Mouse (Mus musculus) intestine, embryonic 14.5 days (tissue): Measurements from ENCODE around the gene Tbc1d24. TPM values are rescaled to one million over a fixed set of nuclear protein-coding genes. Genes with fewer than 3 reads are reported as not detected.

Source experiments
- ATAC-seq: fragments of 200-750 bp; cut with Nextera tagmentation; replicated peaks from 2 replicates; pipeline ENCODE4 v1.8.0; 2017; ENCODE audit warnings: low read depth, moderate number of reproducible peaks, moderate TSS enrichment, moderate library complexity; ENCODE audit not compliant: low FRiP score, low TSS enrichment
- DNase-seq: peaks from one replicate; pipeline ENCODE4 v3.0.0-alpha.2; 2018; ENCODE audit warnings: low spot score
- H3K27ac ChIP-seq: fragments of 300-500 bp; sonication (generic); 2 replicates; pipeline ENCODE4 v1.5.1; 2014; ENCODE audit warnings: low read depth, mild to moderate bottlenecking, control low read depth
- H3K27me3 ChIP-seq: fragments of 300-500 bp; sonication (generic); replicated peaks from 2 replicates; pipeline ENCODE4 v1.6.1; 2014; ENCODE audit warnings: low read length, control low read depth; ENCODE audit not compliant: control insufficient read depth, insufficient read depth
- H3K36me3 ChIP-seq: fragments of 300-500 bp; sonication (generic); 2 replicates; pipeline ENCODE4 v1.6.1; 2014; ENCODE audit warnings: low read length, control low read depth; ENCODE audit not compliant: control insufficient read depth, insufficient read depth
- H3K4me1 ChIP-seq: fragments of 300-500 bp; sonication (generic); replicated peaks from 2 replicates; pipeline ENCODE4 v1.6.1; 2014; ENCODE audit warnings: low read length, control low read depth, mixed read lengths; ENCODE audit not compliant: control insufficient read depth, insufficient read depth
- H3K4me2 ChIP-seq: fragments of 300-500 bp; sonication (generic); 2 replicates; pipeline ENCODE4 v1.6.1; 2014; ENCODE audit warnings: low read length
- H3K4me3 ChIP-seq: fragments of 300-500 bp; sonication (generic); 2 replicates; pipeline ENCODE4 v1.5.1; 2014; ENCODE audit warnings: low read depth, low read length, control low read depth, mixed read lengths
- H3K9ac ChIP-seq: fragments of 300-500 bp; sonication (generic); 2 replicates; pipeline ENCODE4 v1.6.1; 2014; ENCODE audit warnings: mild to moderate bottlenecking, low read length
- H3K9me3 ChIP-seq: fragments of 300-500 bp; sonication (generic); 2 replicates; pipeline ENCODE4 v1.6.1; 2016; ENCODE audit warnings: low read length, control low read depth; ENCODE audit not compliant: control insufficient read depth
- WGBS: fragments of 180-500 bp; shearing (Covaris S2); extraction: QIAGEN DNeasy Blood & Tissue Kit; methylation state at CpG from one replicate; pipeline ENCODE4 v1.1.7; 2014; 5-methylcytosine and 5-hydroxymethylcytosine counted together
- polyA plus RNA-seq: library from polyadenylated mRNA; unstranded; fragments of >200 nt; fragmentation: Nextera tagmentation; extraction: Ambion mirVana; gene quantifications from 2 replicates; pipeline ENCODE4 v1.2.1, GENCODE M21; 2014

The Tbc1d24 gene
- polyA plus RNA-seq, 1 experiment from 2014 or later: 4.8 TPM

DNA sequence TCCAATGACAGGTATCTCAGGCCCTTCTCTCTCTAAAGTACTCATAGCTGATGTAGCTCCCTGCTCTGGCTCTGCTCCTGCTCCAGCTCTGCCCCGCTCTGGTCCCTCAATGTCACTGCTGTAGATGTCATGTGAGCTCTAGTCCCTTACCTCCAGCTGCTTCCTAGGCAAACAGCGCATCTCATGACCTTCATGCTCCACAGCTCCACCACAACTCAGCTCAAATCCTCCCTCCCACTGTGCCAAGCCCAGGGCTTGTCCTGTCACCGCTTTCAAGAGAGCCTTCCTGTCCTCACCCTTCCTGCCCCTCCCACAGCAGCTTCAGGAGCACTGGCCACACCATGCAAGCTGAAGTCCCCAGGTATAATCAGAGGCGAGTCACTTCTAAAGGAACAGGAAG is 5.6 kb downstream of the Tbc1d24 start:
- peaks cover 11% of the 10 kb centered on the region for H3K4me1 ChIP-seq
- H3K9ac ChIP-seq: no peak overlapping the region
- no peak for ATAC-seq
- no peak for DNase-seq
- WGBS: 64% methylated on average over 4 of the region's 4 CpGs
- no peaks in the 10 kb centered on the region for H3K36me3 ChIP-seq
- H3K27ac ChIP-seq: no peak overlapping the region
- H3K4me3 ChIP-seq: no peak overlapping the region
- H3K27me3 ChIP-seq: no peaks in the 10 kb centered on the region
- H3K4me2 ChIP-seq: no peak overlapping the region
- H3K9me3 ChIP-seq: no peaks in the 10 kb centered on the region

DNA sequence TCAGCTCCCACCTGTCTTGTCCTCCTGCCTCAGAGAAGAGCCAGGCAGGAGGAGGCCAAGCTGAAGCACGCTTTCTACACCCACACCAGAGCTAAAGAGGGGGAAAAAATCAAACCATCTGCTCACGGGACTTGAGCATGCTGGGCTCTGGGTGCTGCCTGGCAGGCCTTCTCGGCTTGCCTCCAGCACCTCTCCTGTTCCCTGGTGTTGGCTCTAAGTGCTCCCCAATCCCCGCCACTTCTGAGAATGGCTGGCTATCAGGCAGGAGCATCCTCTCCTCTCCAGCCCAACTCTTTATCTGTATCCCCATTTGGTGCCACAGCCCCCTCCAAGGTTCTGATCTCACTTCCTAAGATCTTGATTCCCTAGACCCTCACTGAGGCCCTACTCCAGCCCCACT is 6.1 kb downstream of the Tbc1d24 start:
- no peak overlapping the region for H3K27ac ChIP-seq
- H3K4me3 ChIP-seq: no peak overlapping the region
- H3K4me2 ChIP-seq: no peak overlapping the region
- H3K9me3 ChIP-seq: no peaks in the 10 kb centered on the region
- H3K27me3 ChIP-seq: no peaks in the 10 kb centered on the region
- H3K36me3 ChIP-seq: no peaks in the 10 kb centered on the region
- DNase-seq (no peak), ATAC-seq (no peak)
- H3K4me1 ChIP-seq: peaks cover 6% of the 10 kb centered on the region
- WGBS: 84% methylated on average over 4 of the region's 4 CpGs
- no peak overlapping the region for H3K9ac ChIP-seq

DNA sequence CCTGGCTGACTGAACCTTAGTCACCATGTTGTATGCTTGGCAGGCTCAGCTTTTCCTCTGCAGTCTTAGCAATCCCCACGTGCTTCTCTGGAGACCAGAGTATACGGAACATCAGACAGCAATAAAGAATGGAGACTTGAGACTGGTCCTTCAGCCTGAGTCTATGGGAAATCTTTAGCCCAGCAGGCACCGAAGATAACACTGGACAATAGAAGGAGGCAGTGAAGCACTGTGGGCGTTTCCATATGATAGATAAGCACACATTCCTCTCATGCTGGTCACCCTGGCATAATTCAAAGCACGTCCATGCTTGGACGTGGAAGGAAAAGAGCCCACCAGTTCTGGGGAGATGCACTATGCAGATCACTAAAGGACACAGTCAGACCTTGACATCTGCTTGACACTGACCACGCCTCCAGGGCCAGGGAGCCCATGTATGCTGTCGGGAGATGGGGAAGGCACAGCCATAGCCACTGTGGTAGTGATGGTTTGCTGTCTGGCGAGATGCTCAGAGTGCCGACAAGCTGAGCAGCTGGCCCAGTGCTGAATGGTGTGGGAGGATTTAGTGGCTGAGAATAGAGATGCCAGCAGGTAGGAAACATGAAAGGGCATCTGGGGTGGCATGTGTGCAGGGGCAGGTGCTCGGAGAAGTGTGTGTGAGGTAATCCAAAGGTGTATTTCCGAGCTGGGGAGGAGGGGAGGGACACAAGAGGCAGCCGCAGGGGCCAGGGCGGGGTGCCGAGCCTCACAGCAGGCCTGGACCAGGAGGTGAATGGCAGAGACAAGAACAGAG is 8.1 kb downstream of the Tbc1d24 start:
- DNase-seq (no peak), ATAC-seq (no peak)
- Histone ChIP-seq H3K27ac (no peak overlapping the region), H3K27me3 (no peaks in the 10 kb centered on the region), H3K4me3 (no peak overlapping the region), H3K4me2 (no peak overlapping the region), H3K9me3 (no peaks in the 10 kb centered on the region), H3K4me1 (no peaks in the 10 kb centered on the region), H3K36me3 (no peaks in the 10 kb centered on the region), H3K9ac (no peak overlapping the region)
- WGBS: 63% methylated on average over 15 of the region's 15 CpGs

DNA sequence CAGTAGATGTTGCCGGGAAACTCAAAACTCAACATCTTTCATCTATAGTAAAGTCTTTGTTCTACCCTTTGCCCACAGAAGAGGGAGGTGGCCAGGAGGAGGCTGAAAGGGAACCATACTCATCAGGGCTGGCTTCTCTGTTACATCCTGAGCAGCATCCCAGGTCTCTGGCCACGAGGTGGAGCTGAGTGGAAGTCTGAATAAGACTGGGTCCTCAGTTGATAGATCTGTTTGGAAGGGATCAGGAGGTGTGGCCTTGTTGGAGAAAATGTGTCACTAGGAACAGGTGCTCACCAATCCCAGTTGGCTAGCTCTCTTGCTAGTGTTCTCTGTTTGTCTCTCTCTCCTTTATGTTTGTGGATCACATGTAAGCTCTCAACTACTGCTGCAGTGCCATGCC is 10.0 kb downstream of the Tbc1d24 start:
- Histone ChIP-seq H3K9me3 (no peaks in the 10 kb centered on the region), H3K9ac (no peak overlapping the region), H3K36me3 (no peaks in the 10 kb centered on the region), H3K4me3 (no peak overlapping the region), H3K27ac (no peak overlapping the region), H3K27me3 (no peaks in the 10 kb centered on the region), H3K4me1 (no peaks in the 10 kb centered on the region), H3K4me2 (no peak overlapping the region)
- DNase-seq (no peak), ATAC-seq (no peak)
- whole genome bisulfite sequencing: 67% methylated on average over 2 of the region's 2 CpGs

DNA sequence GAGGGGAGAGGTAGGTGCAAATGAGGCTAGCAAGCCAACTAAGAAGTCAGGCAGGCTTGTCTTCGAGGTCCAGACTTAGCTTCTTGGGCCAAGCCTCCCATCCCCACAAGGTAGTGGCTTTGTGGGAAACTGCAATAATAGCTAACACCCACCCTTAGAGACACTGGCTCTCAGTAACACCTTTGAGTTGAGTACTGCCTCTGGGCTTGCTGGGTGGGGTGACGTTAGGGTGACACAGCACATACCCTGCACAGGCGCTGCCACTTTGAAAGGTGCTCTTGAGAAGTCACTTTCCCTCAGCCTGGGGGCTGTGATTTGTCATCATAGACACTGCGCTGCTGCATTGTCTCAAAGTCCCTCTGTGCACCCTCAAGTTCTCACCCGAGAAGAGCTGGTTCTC is 11.6 kb downstream of the Tbc1d24 start:
- Histone ChIP-seq H3K27ac (no peak overlapping the region), H3K4me1 (no peaks in the 10 kb centered on the region), H3K9ac (no peak overlapping the region), H3K4me2 (no peak overlapping the region), H3K4me3 (no peak overlapping the region), H3K36me3 (0 out of 2 replicates have a peak, but pooled peaks cover 3% of the 10 kb centered on the region), H3K27me3 (no peaks in the 10 kb centered on the region), H3K9me3 (no peaks in the 10 kb centered on the region)
- ATAC-seq (no peak), DNase-seq (no peak)
- WGBS: 81% methylated on average over 5 of the region's 5 CpGs

DNA sequence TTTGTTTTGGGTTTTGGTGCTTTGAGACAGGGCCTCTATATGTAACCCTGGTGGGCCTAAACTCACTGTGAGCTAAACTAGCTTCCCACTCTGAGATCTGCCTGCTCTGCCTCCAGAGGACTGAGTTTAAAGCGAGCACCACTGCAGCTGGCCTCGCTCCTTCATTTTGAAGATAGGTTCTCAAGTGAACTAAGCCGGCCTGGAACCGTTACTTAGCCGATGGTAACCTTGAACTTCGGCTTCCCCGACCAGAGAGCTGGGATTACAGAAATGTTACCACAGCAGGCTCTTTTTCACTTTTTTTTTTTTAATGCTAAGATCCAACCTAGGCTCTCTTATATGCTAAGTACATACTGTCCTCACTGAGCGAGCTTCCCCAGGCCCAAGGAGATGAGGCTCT is 12.1 kb downstream of the Tbc1d24 start:
- H3K27ac ChIP-seq: no peak overlapping the region
- H3K4me1 ChIP-seq: no peaks in the 10 kb centered on the region
- no peaks in the 10 kb centered on the region for H3K27me3 ChIP-seq
- no peak overlapping the region for H3K4me3 ChIP-seq
- ATAC-seq (no peak), DNase-seq (no peak)
- 0 out of 2 replicates have a peak, but pooled peaks cover 3% of the 10 kb centered on the region for H3K36me3 ChIP-seq
- no peaks in the 10 kb centered on the region for H3K9me3 ChIP-seq
- H3K4me2 ChIP-seq: no peak overlapping the region
- 86% methylated on average over 8 of the region's 8 CpGs for WGBS
- H3K9ac ChIP-seq: no peak overlapping the region

DNA sequence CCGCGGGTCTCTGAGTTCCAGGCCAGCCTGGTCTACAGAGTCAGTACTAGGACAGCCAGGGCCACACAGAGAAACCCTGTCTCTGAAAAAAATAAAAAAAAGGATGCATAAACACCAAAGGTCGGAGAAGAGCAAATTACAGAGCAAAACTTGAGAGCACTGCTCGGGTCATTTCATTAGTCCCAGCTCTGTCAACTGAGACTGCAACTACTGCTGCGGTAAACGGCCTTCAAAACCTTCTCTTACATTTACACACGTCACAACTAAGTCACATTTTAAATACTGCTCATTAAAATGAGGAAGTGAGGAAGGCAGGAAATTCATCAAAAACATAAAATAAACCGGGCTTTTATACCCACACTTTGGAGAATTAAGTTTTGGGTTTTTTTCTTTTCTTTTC is 12.5 kb downstream of the Tbc1d24 start:
- 77% methylated on average over 8 of the region's 8 CpGs for WGBS
- Histone ChIP-seq H3K4me2 (no peak overlapping the region), H3K9me3 (no peaks in the 10 kb centered on the region), H3K27ac (no peak overlapping the region), H3K36me3 (0 out of 2 replicates have a peak, but pooled peaks cover 3% of the 10 kb centered on the region), H3K4me1 (no peaks in the 10 kb centered on the region), H3K27me3 (no peaks in the 10 kb centered on the region), H3K9ac (no peak overlapping the region), H3K4me3 (no peak overlapping the region)
- DNase-seq: no peak
- ATAC-seq: no peak

DNA sequence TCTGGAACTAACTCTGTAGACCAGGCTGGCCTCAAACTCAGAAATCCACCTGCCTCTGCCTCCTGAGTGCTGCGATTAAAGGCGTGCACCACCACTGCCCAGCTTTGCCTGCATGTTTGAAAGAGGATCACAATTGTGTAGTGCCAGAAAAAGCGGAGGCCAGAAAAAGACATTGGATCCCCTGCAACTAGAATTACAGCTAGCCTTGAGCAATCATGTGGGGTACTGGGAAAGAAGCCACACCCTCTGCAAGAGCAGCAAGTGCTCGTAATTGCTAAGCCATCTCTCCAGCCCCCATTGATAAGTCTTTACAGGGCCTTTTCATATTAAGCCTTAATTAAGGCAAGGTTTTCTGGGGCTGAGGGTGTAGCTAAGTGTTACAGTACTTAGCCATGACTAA is 13.9 kb downstream of the Tbc1d24 start:
- H3K9me3 ChIP-seq: no peaks in the 10 kb centered on the region
- no peak overlapping the region for H3K27ac ChIP-seq
- H3K4me2 ChIP-seq: no peak overlapping the region
- H3K4me3 ChIP-seq: no peak overlapping the region
- WGBS: 85% methylated on average over 4 of the region's 4 CpGs
- 0 out of 2 replicates have a peak, but pooled peaks cover 3% of the 10 kb centered on the region for H3K36me3 ChIP-seq
- no peaks in the 10 kb centered on the region for H3K4me1 ChIP-seq
- H3K9ac ChIP-seq: no peak overlapping the region
- H3K27me3 ChIP-seq: no peaks in the 10 kb centered on the region
- no peak for DNase-seq
- ATAC-seq: no peak

DNA sequence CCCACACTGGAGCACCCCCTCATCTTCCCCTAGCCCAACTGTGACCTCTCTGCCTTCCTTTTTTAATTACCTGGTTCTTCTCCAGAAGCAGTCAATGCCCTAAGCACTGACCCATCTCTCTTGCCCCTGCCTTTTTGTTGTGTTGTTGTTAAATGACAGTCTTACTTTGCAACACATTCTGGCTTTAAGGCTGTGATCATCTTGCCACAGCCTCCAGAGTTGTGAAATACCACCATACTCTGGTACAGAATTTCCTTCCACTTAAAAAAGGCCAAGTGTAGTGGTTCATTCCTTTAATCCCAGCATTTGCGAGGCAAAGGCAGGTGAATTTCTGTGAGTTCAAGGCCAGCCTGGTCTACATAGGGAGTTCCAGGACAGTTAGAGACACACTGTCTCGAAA is 14.4 kb downstream of the Tbc1d24 start:
- H3K4me2 ChIP-seq: no peak overlapping the region
- H3K4me1 ChIP-seq: no peaks in the 10 kb centered on the region
- H3K9me3 ChIP-seq: no peaks in the 10 kb centered on the region
- 87% methylated on average over 2 of the region's 2 CpGs for WGBS
- DNase-seq (no peak), ATAC-seq (no peak)
- H3K27ac ChIP-seq: no peak overlapping the region
- no peaks in the 10 kb centered on the region for H3K27me3 ChIP-seq
- no peak overlapping the region for H3K9ac ChIP-seq
- 0 out of 2 replicates have a peak, but pooled peaks cover 3% of the 10 kb centered on the region for H3K36me3 ChIP-seq
- H3K4me3 ChIP-seq: no peak overlapping the region
